Mouse (Mus musculus): ENCODE results near the gene Zfpl1.

DNA sequence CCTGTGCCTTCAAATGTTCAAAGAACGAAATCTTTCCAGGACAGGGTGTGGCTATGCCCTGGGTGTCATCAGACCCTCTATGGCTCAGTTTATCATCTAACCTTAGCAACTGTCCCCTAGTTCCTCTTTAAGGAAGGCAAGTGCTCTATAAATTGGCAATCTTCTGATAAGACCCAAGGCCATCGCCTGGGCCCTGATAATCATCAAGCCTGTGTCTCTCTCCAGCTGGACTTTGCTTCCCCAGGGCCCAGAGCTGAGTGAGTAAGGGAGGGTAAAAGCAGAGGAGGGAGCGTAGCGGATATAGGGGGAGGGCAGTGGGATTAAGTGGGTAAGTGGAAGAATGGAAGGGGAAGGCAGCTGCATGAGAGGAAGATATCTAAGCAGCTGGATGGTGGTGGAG lies 19.7 kb upstream of the Zfpl1 start:
- no peak for TF ChIP-seq POLR2A (IDR thresholded peaks at IDR 0.05; ENCODE audit: insufficient read depth, low read depth, low read length)
- no peak for TF ChIP-seq CTCF (IDR thresholded peaks at IDR 0.05)

All from heart, adult 2 months (tissue).